Mouse (Mus musculus): Measurements from ENCODE around the gene Med24. TPM values are rescaled to one million over a fixed set of nuclear protein-coding genes. Genes with fewer than 3 reads are reported as not detected.

The Med24 gene
- polyA plus RNA-seq, 1 experiment = 40.2 TPM

DNA sequence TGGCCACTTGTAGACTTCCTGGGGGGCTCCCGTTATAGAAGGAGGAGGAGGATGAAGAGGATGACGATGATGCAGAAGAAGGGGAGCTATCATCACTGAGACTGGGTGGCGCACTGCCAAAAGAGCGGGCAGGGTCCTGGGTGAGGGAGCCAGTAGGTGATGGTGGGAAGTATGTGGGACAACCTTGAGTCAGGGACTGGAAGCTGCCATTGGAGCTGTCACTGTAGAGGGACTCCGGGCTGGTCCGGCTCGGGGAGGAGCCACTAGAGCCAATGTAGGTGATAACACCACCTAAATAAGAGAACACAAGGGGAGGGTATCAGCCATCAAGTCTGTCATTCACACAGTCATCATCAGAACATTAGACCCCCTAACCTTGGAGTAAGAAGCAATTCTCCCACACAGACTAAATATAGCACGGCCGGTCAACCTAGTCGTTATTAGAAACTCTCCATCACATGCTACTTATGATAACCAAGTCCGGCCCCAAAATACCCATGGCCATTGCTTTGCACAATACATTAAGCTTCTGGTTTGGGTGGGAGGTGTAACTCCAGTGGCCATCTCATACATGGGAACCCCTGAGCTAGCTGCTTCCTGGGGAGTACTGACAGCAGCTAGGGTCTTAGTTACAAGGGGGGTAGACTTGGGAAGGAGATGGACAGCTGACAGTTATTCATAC is 42.8 kb upstream of the Med24 start:
- no peaks in the 10 kb centered on the region for H3K9me3 ChIP-seq
- no peaks in the 10 kb centered on the region for H3K27me3 ChIP-seq (replicated peaks)
- TF ChIP-seq GATA1 (IDR thresholded peaks at IDR 0.05; ENCODE audit: borderline replicate concordance, low read length) = no peak
- TF ChIP-seq FLI1 (IDR thresholded peaks at IDR 0.05; ENCODE audit: low read length) = no peak
- peaks cover 49% of the 10 kb centered on the region for H3K36me3 ChIP-seq (replicated peaks; ENCODE audit: low read length)
- peaks cover 99% of the 10 kb centered on the region for H3K4me1 ChIP-seq
- H3K4me3 ChIP-seq (replicated peaks) = peak overlapping the region; percentile 92

- H3K4me3 ChIP-seq (replicated peaks) = peak overlapping the region; percentile 51
- no peak for TF ChIP-seq FLI1 (IDR thresholded peaks at IDR 0.05; ENCODE audit: low read length)
- no peak for TF ChIP-seq GATA1 (IDR thresholded peaks at IDR 0.05; ENCODE audit: borderline replicate concordance, low read length)
- peaks cover 56% of the 10 kb centered on the region for H3K36me3 ChIP-seq (replicated peaks; ENCODE audit: low read length)
- peaks cover 99% of the 10 kb centered on the region for H3K4me1 ChIP-seq
- no peaks in the 10 kb centered on the region for H3K9me3 ChIP-seq
- no peaks in the 10 kb centered on the region for H3K27me3 ChIP-seq (replicated peaks)
These were observed 41.9 kb upstream of the Med24 start for GRCm38 (mm10) chr11:98771131-98771530.

DNA sequence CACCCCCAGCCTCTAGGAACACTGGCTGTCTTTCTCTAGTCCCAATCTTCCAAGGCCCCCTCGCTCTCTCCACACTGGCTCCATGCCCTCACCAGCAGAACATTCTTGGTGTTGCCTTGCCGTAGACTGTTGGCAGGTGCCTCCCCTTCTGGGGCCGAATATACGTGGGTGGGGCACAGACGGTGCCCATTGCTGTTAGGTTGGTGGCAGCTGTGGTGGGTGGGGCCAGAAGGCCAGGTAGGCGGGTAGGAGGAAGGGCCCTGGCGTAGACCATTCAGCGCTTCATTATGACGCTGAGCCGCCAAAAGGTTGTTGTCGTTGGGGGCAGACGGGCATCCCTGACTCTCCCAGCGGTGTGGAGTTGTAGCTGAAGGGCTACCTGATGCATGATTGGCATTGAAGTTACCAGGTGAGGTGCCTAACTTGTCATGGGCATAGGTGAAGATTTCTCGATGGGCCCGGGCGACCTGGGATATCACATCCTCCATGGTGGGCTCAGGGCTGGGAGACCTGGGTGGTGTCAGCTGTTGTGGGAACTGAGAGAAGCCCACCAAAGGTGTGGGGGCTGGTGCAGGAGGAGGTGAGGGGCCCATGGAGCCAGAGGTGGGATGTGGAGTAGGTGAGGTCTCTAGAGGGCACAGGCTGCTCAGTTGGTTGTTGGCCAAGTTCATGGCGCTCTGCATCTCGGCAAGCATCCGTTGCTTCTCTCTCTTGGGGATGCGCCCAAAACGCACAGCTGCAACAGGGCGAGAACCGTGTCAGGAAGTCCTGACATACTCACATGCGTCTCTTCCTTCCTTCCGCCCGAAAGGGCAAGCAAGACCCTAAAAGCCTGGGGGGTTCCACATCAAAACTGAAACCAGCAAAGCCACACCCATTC is 41.1 kb upstream of the Med24 start:
- H3K4me1 ChIP-seq = peaks cover 99% of the 10 kb centered on the region
- no peaks in the 10 kb centered on the region for H3K9me3 ChIP-seq
- no peak for TF ChIP-seq FLI1 (IDR thresholded peaks at IDR 0.05; ENCODE audit: low read length)
- TF ChIP-seq GATA1 (IDR thresholded peaks at IDR 0.05; ENCODE audit: borderline replicate concordance, low read length) = no peak

DNA sequence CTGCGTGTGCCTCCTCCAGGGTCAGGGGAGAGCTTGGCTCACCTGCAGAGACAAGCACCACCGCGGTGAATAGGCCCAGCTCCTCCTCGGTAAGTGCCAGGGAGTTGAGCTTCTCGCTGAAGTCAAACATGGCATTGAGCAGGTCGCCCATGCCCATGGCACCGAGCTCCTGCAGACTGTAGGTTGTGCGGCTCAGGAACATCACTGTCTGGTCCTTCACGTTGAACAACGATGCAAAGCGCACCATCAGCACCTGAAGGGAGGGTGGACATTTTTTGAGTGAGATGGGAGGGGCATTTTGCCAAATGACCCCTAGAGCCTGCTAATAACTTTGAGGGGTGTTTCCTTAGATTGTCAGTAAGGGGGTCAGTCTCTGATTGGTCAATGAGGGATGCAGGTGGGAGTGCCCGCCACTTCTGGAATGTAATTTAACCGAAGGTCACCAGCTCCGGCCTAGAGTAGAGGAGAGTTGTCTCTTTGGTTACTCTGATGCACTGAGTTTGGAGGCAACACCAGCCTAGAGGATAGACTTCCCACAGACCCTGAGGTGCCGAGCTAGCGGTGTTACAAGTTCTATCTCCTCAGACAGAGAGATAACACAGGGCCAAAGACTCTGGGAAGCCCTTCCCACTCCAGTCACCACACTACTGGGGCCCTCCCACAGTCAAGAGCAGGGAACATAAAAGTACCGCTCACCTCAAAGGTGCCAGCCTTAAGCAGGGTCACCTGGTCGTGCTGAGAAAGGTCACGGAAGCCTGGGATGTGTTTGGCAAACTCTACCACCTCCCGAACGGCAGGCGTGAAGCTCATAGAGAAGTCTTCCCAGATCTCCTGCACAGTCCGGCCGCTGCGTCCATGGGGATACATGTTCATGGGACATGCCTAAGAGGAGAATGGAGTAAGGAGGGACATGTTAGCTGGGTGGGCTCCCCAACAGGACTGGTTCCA is 40.0 kb upstream of the Med24 start:
- peaks cover 99% of the 10 kb centered on the region for H3K4me1 ChIP-seq
- H3K27me3 ChIP-seq (replicated peaks) = no peaks in the 10 kb centered on the region
- H3K9me3 ChIP-seq = no peaks in the 10 kb centered on the region
- peaks cover 74% of the 10 kb centered on the region for H3K36me3 ChIP-seq (replicated peaks; ENCODE audit: low read length)
- peak overlapping the region; percentile 84 for H3K4me3 ChIP-seq (replicated peaks)
- no peak for TF ChIP-seq FLI1 (IDR thresholded peaks at IDR 0.05; ENCODE audit: low read length)
- TF ChIP-seq GATA1 (IDR thresholded peaks at IDR 0.05; ENCODE audit: borderline replicate concordance, low read length) = no peak

More for the DNA sequence above, 41.1 kb upstream of the Med24 start:
- H3K27me3 ChIP-seq (replicated peaks) = no peaks in the 10 kb centered on the region
- peaks cover 63% of the 10 kb centered on the region for H3K36me3 ChIP-seq (replicated peaks; ENCODE audit: low read length)
- no peak overlapping the region for H3K4me3 ChIP-seq (replicated peaks)

- no peaks in the 10 kb centered on the region for H3K27me3 ChIP-seq (replicated peaks)
- peaks cover 83% of the 10 kb centered on the region for H3K36me3 ChIP-seq (replicated peaks; ENCODE audit: low read length)
- no peaks in the 10 kb centered on the region for H3K9me3 ChIP-seq
- H3K4me3 ChIP-seq (replicated peaks) = peak overlapping the region; percentile 84
- no peak for TF ChIP-seq FLI1 (IDR thresholded peaks at IDR 0.05; ENCODE audit: low read length)
- TF ChIP-seq GATA1 (IDR thresholded peaks at IDR 0.05; ENCODE audit: borderline replicate concordance, low read length) = no peak
- peaks cover 100% of the 10 kb centered on the region for H3K4me1 ChIP-seq
These were observed 39.1 kb upstream of the Med24 start for GRCm38 (mm10) chr11:98768127-98769006.

GRCm38 (mm10) chr11:98767713-98768112 is 38.5 kb upstream of the Med24 start:
- peaks cover 89% of the 10 kb centered on the region for H3K36me3 ChIP-seq (replicated peaks; ENCODE audit: low read length)
- no peaks in the 10 kb centered on the region for H3K27me3 ChIP-seq (replicated peaks)
- no peak overlapping the region for H3K4me3 ChIP-seq (replicated peaks)
- no peaks in the 10 kb centered on the region for H3K9me3 ChIP-seq
- peaks cover 100% of the 10 kb centered on the region for H3K4me1 ChIP-seq
- no peak for TF ChIP-seq GATA1 (IDR thresholded peaks at IDR 0.05; ENCODE audit: borderline replicate concordance, low read length)
- no peak for TF ChIP-seq FLI1 (IDR thresholded peaks at IDR 0.05; ENCODE audit: low read length)

- H3K4me3 ChIP-seq (replicated peaks) = peak overlapping the region; percentile 46
These were observed 38.0 kb upstream of the Med24 start for GRCm38 (mm10) chr11:98767276-98767675.

GRCm38 (mm10) chr11:98766816-98767215 is 37.6 kb upstream of the Med24 start:
- H3K4me3 ChIP-seq (replicated peaks) = peak overlapping the region; percentile 46
- H3K27me3 ChIP-seq (replicated peaks) = no peaks in the 10 kb centered on the region
- peaks cover 98% of the 10 kb centered on the region for H3K4me1 ChIP-seq
- no peak for TF ChIP-seq FLI1 (IDR thresholded peaks at IDR 0.05; ENCODE audit: low read length)
- TF ChIP-seq GATA1 (IDR thresholded peaks at IDR 0.05; ENCODE audit: borderline replicate concordance, low read length) = no peak
- peaks cover 94% of the 10 kb centered on the region for H3K36me3 ChIP-seq (replicated peaks; ENCODE audit: low read length)
- H3K9me3 ChIP-seq = no peaks in the 10 kb centered on the region

More at GRCm38 (mm10) chr11:98767276-98767675, 38.0 kb upstream of the Med24 start:
- no peaks in the 10 kb centered on the region for H3K9me3 ChIP-seq
- H3K27me3 ChIP-seq (replicated peaks) = no peaks in the 10 kb centered on the region
- peaks cover 93% of the 10 kb centered on the region for H3K36me3 ChIP-seq (replicated peaks; ENCODE audit: low read length)
- no peak for TF ChIP-seq FLI1 (IDR thresholded peaks at IDR 0.05; ENCODE audit: low read length)
- no peak for TF ChIP-seq GATA1 (IDR thresholded peaks at IDR 0.05; ENCODE audit: borderline replicate concordance, low read length)
- peaks cover 99% of the 10 kb centered on the region for H3K4me1 ChIP-seq

Measured in megakaryocyte, embryonic 14.5 days (primary cell).